Mouse (Mus musculus): ENCODE measurements around the gene Hmces.

DNA sequence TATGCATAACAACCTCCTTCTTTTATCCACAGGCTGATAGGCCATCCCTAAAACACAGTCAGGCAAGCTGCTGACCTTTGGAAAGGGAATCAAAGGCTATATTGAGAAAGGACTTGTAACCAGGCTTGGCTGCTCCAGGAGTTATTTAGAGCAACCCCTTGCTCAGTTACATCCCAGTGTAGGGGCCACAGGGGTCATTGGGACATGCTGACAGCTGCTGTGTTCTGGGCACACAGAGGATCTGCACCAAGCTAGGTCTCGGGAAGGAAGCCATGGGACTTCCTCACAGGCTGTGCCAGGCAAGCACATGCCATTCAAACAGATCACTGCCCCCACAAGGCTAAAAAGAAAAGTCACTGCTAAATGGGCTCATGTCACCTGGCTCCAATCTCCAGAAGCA lies 40.6 kb upstream of the Hmces start:
- TF ChIP-seq POLR2A (IDR thresholded peaks at IDR 0.05; ENCODE audit: low read depth, low read length) (no peak), CTCF (IDR thresholded peaks at IDR 0.05; ENCODE audit: extremely low read depth, insufficient read depth, insufficient read length, insufficient replicate concordance) (no peak)
